Comparison of ENCODE assay signal across 14 mouse cellular contexts in genomic region chr15:54112406-54112805, GRCm38 (mm10).
DNase-seq lines count a peak whose midpoint lies in the region.
"Had no signal": no experiment of that assay in that cellular context is flagged by ENCODE, and none has a peak within 500 bp of the region (broad histone marks: within the 10 kb centered on the region; RNA-seq: fewer than 3 reads in every experiment).

No protein-coding gene starts in this region.

- DNase-seq in heart, adult 11 months = peak; percentile 80
- no peak for DNase-seq in heart, postnatal 10 days
- DNase-seq in right cerebral cortex, postnatal 25 days = peak; percentile 4
- no peak for DNase-seq in right cerebral cortex, postnatal 4 days
- peak; percentile 18 for DNase-seq in telencephalon, adult 2 months (ENCODE audit: low read depth, low spot score)
- DNase-seq in left cerebral cortex, postnatal 10 days (ENCODE audit: extremely low spot score in 1 of 2, low spot score in 2 of 2) = no peak
- DNase-seq: adrenal gland, adult 8-10 months; adrenal gland, postnatal 36 days; cerebellum, adult 11-12 months; cerebellum, adult 9-10 months; cerebellum, postnatal 25 days; gastrocnemius, postnatal 36 days; heart, adult 18-20 months; heart, postnatal 14 days had no signal

- intact Hi-C loops in heart, postnatal 10 days (cut with DNase I) = no loop called here
- intact Hi-C loops in left cerebral cortex, postnatal 10 days (cut with DNase I) = no loop called here

Comparison
In these comparisons a context has a peak if more than half of its experiments do, and no peak if none do; other contexts are left out.
1. DNase-seq: peak in heart, adult 11 months (single experiment), right cerebral cortex, postnatal 25 days (single experiment) and telencephalon, adult 2 months (single experiment); none in heart, postnatal 10 days (0 of 2), right cerebral cortex, postnatal 4 days (single experiment) and left cerebral cortex, postnatal 10 days (0 of 2).